Mouse (Mus musculus) v-Abl transformed pro-B cells (cell line): ENCODE results near the gene Gm13102.
"Not testable (repeated sequence)": the region's sequence is repeated elsewhere in the genome, so short reads cannot be mapped to it uniquely, and the experiment has no call there.

ENCODE experiments used
- in situ Hi-C, 2 experiments: fragments of 400-800 bp; cut with MboI; formaldehyde crosslinking; loops; one replicate each; pipeline ENCODE4 v1.15.1; 2025; ENCODE audit not compliant: unreplicated experiment in 2 of 2

Gm13102 gene

GRCm38 (mm10) chr4:144106174-144106573 lies at the start of gene Gm13102:
Gene Gm13102 (plus strand): TSS chr4:144106474.
- in situ Hi-C loops, result not testable (repeated sequence)

GRCm38 (mm10) chr4:144058826-144059225 lies 47.4 kb upstream of the Gm13102 start, which contains the start of gene Pramel4:
Gene Pramel4 (plus strand): TSS chr4:144059126.
- in situ Hi-C loops, result not testable (repeated sequence)
